Mouse (Mus musculus): ENCODE measurements around the gene Ano1. TPM values are rescaled to one million over a fixed set of nuclear protein-coding genes. Genes with fewer than 3 reads are reported as not detected.

The Ano1 gene
- total RNA-seq, 1 experiment, result 9.1 TPM

GRCm38 (mm10) chr7:144615343-144615742 lies 136.4 kb downstream of the Ano1 start:
- TF ChIP-seq MAFK (IDR thresholded peaks at IDR 0.05; ENCODE audit: insufficient read depth, low read depth, low read length), result no peak
- no peak for TF ChIP-seq HCFC1 (IDR thresholded peaks at IDR 0.05; ENCODE audit: borderline replicate concordance, insufficient read depth, low read length)
- TF ChIP-seq ZC3H11A (IDR thresholded peaks at IDR 0.05; ENCODE audit: borderline replicate concordance, low read depth, low read length), result no peak
- TF ChIP-seq ZNF384 (IDR thresholded peaks at IDR 0.05; ENCODE audit: low read depth, low read length), result no peak
- no peak for TF ChIP-seq CHD2 (IDR thresholded peaks at IDR 0.05; ENCODE audit: low read depth, low read length)
- Histone ChIP-seq H3K4me3 (ENCODE audit: insufficient read depth in 1 of 2, low read depth in 1 of 2, low read length in 2 of 2, poor library complexity in 1 of 2, severe bottlenecking in 1 of 2) (no peak overlapping the region), H3K27ac (ENCODE audit: insufficient read depth, low read depth, low read length, poor library complexity, severe bottlenecking) (no peak overlapping the region), H3K4me1 (ENCODE audit: control insufficient read depth in 2 of 2, insufficient read depth in 2 of 2, low read length in 2 of 2, poor library complexity in 1 of 2) (no peaks in the 10 kb centered on the region), H3K9me3 (ENCODE audit: control insufficient read depth, insufficient read depth, low read depth, low read length) (no peaks in the 10 kb centered on the region), H3K9ac (ENCODE audit: insufficient read depth, low read depth, low read length, poor library complexity, severe bottlenecking) (no peak overlapping the region), H3K36me3 (ENCODE audit: control insufficient read depth, insufficient read depth, low read length, poor library complexity, severe bottlenecking) (no peaks in the 10 kb centered on the region)
- no peak for DNase-seq (ENCODE audit: low read depth, low spot score)
- in situ Hi-C loops (cut with MboI; ENCODE audit: low sequenced_read_pairs in 2 of 2, unreplicated experiment in 2 of 2), result no loop called here

- TF ChIP-seq MAFK (IDR thresholded peaks at IDR 0.05; ENCODE audit: insufficient read depth, low read depth, low read length) (no peak), ZC3H11A (IDR thresholded peaks at IDR 0.05; ENCODE audit: borderline replicate concordance, low read depth, low read length) (no peak), HCFC1 (IDR thresholded peaks at IDR 0.05; ENCODE audit: borderline replicate concordance, insufficient read depth, low read length) (no peak), ZNF384 (IDR thresholded peaks at IDR 0.05; ENCODE audit: low read depth, low read length) (no peak), CHD2 (IDR thresholded peaks at IDR 0.05; ENCODE audit: low read depth, low read length) (no peak)
- Histone ChIP-seq H3K36me3 (ENCODE audit: control insufficient read depth, insufficient read depth, low read length, poor library complexity, severe bottlenecking) (no peaks in the 10 kb centered on the region), H3K27ac (ENCODE audit: insufficient read depth, low read depth, low read length, poor library complexity, severe bottlenecking) (no peak overlapping the region), H3K4me1 (ENCODE audit: control insufficient read depth in 2 of 2, insufficient read depth in 2 of 2, low read length in 2 of 2, poor library complexity in 1 of 2) (no peaks in the 10 kb centered on the region), H3K9me3 (ENCODE audit: control insufficient read depth, insufficient read depth, low read depth, low read length) (no peaks in the 10 kb centered on the region), H3K9ac (ENCODE audit: insufficient read depth, low read depth, low read length, poor library complexity, severe bottlenecking) (no peak overlapping the region), H3K4me3 (ENCODE audit: insufficient read depth in 1 of 2, low read depth in 1 of 2, low read length in 2 of 2, poor library complexity in 1 of 2, severe bottlenecking in 1 of 2) (no peak overlapping the region)
- in situ Hi-C loops (cut with MboI; ENCODE audit: low sequenced_read_pairs in 2 of 2, unreplicated experiment in 2 of 2), result no loop called here
- no peak for DNase-seq (ENCODE audit: low read depth, low spot score)
Measured at GRCm38 (mm10) chr7:144612829-144613228, 138.9 kb downstream of the Ano1 start.

- Histone ChIP-seq H3K27ac (ENCODE audit: insufficient read depth, low read depth, low read length, poor library complexity, severe bottlenecking) (no peak overlapping the region), H3K9me3 (ENCODE audit: control insufficient read depth, insufficient read depth, low read depth, low read length) (no peaks in the 10 kb centered on the region), H3K4me3 (ENCODE audit: insufficient read depth in 1 of 2, low read depth in 1 of 2, low read length in 2 of 2, poor library complexity in 1 of 2, severe bottlenecking in 1 of 2) (no peak overlapping the region), H3K36me3 (ENCODE audit: control insufficient read depth, insufficient read depth, low read length, poor library complexity, severe bottlenecking) (no peaks in the 10 kb centered on the region), H3K4me1 (ENCODE audit: control insufficient read depth in 2 of 2, insufficient read depth in 2 of 2, low read length in 2 of 2, poor library complexity in 1 of 2) (no peaks in the 10 kb centered on the region), H3K9ac (ENCODE audit: insufficient read depth, low read depth, low read length, poor library complexity, severe bottlenecking) (no peak overlapping the region)
- TF ChIP-seq CHD2 (IDR thresholded peaks at IDR 0.05; ENCODE audit: low read depth, low read length) (no peak), HCFC1 (IDR thresholded peaks at IDR 0.05; ENCODE audit: borderline replicate concordance, insufficient read depth, low read length) (no peak), ZC3H11A (IDR thresholded peaks at IDR 0.05; ENCODE audit: borderline replicate concordance, low read depth, low read length) (no peak), ZNF384 (IDR thresholded peaks at IDR 0.05; ENCODE audit: low read depth, low read length) (no peak), MAFK (IDR thresholded peaks at IDR 0.05; ENCODE audit: insufficient read depth, low read depth, low read length) (no peak)
- no peak for DNase-seq (ENCODE audit: low read depth, low spot score)
- in situ Hi-C loops (cut with MboI; ENCODE audit: low sequenced_read_pairs in 2 of 2, unreplicated experiment in 2 of 2), result no loop called here
Measured at GRCm38 (mm10) chr7:144612351-144612750, 139.4 kb downstream of the Ano1 start.

- Histone ChIP-seq H3K4me1 (ENCODE audit: control insufficient read depth in 2 of 2, insufficient read depth in 2 of 2, low read length in 2 of 2, poor library complexity in 1 of 2) (no peaks in the 10 kb centered on the region), H3K36me3 (ENCODE audit: control insufficient read depth, insufficient read depth, low read length, poor library complexity, severe bottlenecking) (no peaks in the 10 kb centered on the region), H3K9ac (ENCODE audit: insufficient read depth, low read depth, low read length, poor library complexity, severe bottlenecking) (no peak overlapping the region), H3K4me3 (ENCODE audit: insufficient read depth in 1 of 2, low read depth in 1 of 2, low read length in 2 of 2, poor library complexity in 1 of 2, severe bottlenecking in 1 of 2) (no peak overlapping the region), H3K27ac (ENCODE audit: insufficient read depth, low read depth, low read length, poor library complexity, severe bottlenecking) (no peak overlapping the region), H3K9me3 (ENCODE audit: control insufficient read depth, insufficient read depth, low read depth, low read length) (no peaks in the 10 kb centered on the region)
- TF ChIP-seq HCFC1 (IDR thresholded peaks at IDR 0.05; ENCODE audit: borderline replicate concordance, insufficient read depth, low read length) (no peak), ZNF384 (IDR thresholded peaks at IDR 0.05; ENCODE audit: low read depth, low read length) (no peak), MAFK (IDR thresholded peaks at IDR 0.05; ENCODE audit: insufficient read depth, low read depth, low read length) (no peak), ZC3H11A (IDR thresholded peaks at IDR 0.05; ENCODE audit: borderline replicate concordance, low read depth, low read length) (no peak), CHD2 (IDR thresholded peaks at IDR 0.05; ENCODE audit: low read depth, low read length) (no peak)
- no peak for DNase-seq (ENCODE audit: low read depth, low spot score)
- in situ Hi-C loops (cut with MboI; ENCODE audit: low sequenced_read_pairs in 2 of 2, unreplicated experiment in 2 of 2), result no loop called here
Measured at GRCm38 (mm10) chr7:144611595-144611994, 140.2 kb downstream of the Ano1 start.

- Histone ChIP-seq H3K27ac (ENCODE audit: insufficient read depth, low read depth, low read length, poor library complexity, severe bottlenecking) (no peak overlapping the region), H3K36me3 (ENCODE audit: control insufficient read depth, insufficient read depth, low read length, poor library complexity, severe bottlenecking) (no peaks in the 10 kb centered on the region), H3K4me3 (ENCODE audit: insufficient read depth in 1 of 2, low read depth in 1 of 2, low read length in 2 of 2, poor library complexity in 1 of 2, severe bottlenecking in 1 of 2) (no peak overlapping the region), H3K4me1 (ENCODE audit: control insufficient read depth in 2 of 2, insufficient read depth in 2 of 2, low read length in 2 of 2, poor library complexity in 1 of 2) (no peaks in the 10 kb centered on the region), H3K9ac (ENCODE audit: insufficient read depth, low read depth, low read length, poor library complexity, severe bottlenecking) (no peak overlapping the region), H3K9me3 (ENCODE audit: control insufficient read depth, insufficient read depth, low read depth, low read length) (no peaks in the 10 kb centered on the region)
- no peak for DNase-seq (ENCODE audit: low read depth, low spot score)
- TF ChIP-seq MAFK (IDR thresholded peaks at IDR 0.05; ENCODE audit: insufficient read depth, low read depth, low read length) (no peak), CHD2 (IDR thresholded peaks at IDR 0.05; ENCODE audit: low read depth, low read length) (no peak), HCFC1 (IDR thresholded peaks at IDR 0.05; ENCODE audit: borderline replicate concordance, insufficient read depth, low read length) (no peak), ZC3H11A (IDR thresholded peaks at IDR 0.05; ENCODE audit: borderline replicate concordance, low read depth, low read length) (no peak), ZNF384 (IDR thresholded peaks at IDR 0.05; ENCODE audit: low read depth, low read length) (no peak)
- in situ Hi-C loops (cut with MboI; ENCODE audit: low sequenced_read_pairs in 2 of 2, unreplicated experiment in 2 of 2), result no loop called here
Measured at GRCm38 (mm10) chr7:144609568-144609967, 142.2 kb downstream of the Ano1 start.
